Mouse (Mus musculus) kidney, adult 2 months (tissue): ENCODE measurements around the gene Acsm3. TPM values are rescaled to one million over a fixed set of nuclear protein-coding genes. Genes with fewer than 3 reads are reported as not detected.

Experiments
- DNase-seq: peaks from one replicate; pipeline ENCODE4 v3.0.0; 2021
- H3K27ac ChIP-seq: fragments of 200-500 bp; 2 replicates; pipeline ENCODE4 v1.5.1; 2012; ENCODE audit warnings: low read depth, low read length, control low read depth, inconsistent platforms; ENCODE audit not compliant: insufficient read depth
- H3K27me3 ChIP-seq: fragments of 200-500 bp; replicated peaks from 2 replicates; pipeline ENCODE4 v1.6.1; 2012; ENCODE audit warnings: mild to moderate bottlenecking, moderate library complexity, low read length, inconsistent platforms; ENCODE audit not compliant: control insufficient read depth, insufficient read depth
- H3K36me3 ChIP-seq: fragments of 200-500 bp; 2 replicates; pipeline ENCODE4 v1.6.1; 2012; ENCODE audit warnings: mild to moderate bottlenecking, moderate library complexity, low read length, inconsistent platforms; ENCODE audit not compliant: control insufficient read depth, insufficient read depth
- H3K4me1 ChIP-seq: fragments of 200-500 bp; 2 replicates; pipeline ENCODE4 v1.6.1; 2011; ENCODE audit warnings: low read length; ENCODE audit not compliant: control insufficient read depth, insufficient read depth
- H3K4me3 ChIP-seq: fragments of 200-500 bp; 2 replicates; pipeline ENCODE4 v1.5.1; 2011; ENCODE audit warnings: mild to moderate bottlenecking, low read depth, low read length, control low read depth; ENCODE audit not compliant: insufficient read depth
- CTCF ChIP-seq: fragments of 200-500 bp; conservative IDR thresholded peaks from 2 replicates; pipeline ENCODE4 v1.5.1; 2011; ENCODE audit warnings: low read depth, mild to moderate bottlenecking, control low read depth, low read length, moderate library complexity, mixed read lengths; ENCODE audit not compliant: insufficient read depth, insufficient read length
- POLR2A ChIP-seq: fragments of 200-500 bp; IDR thresholded peaks from one replicate; pipeline ENCODE4 v1.6.1; 2011; ENCODE audit warnings: low read depth, low read length, control low read depth
- WGBS: fragments of 180-500 bp; shearing (Covaris S2); methylation state at CpG from one replicate; pipeline ENCODE4 v1.1.7; 2018; 5-methylcytosine and 5-hydroxymethylcytosine counted together
- polyA plus RNA-seq: library from polyadenylated mRNA; depleted of rRNA; stranded (reverse); fragments of >200 nt; gene quantifications from 2 replicates; pipeline ENCODE4 v1.2.3, GENCODE M21; 2012

Acsm3 gene
- polyA plus RNA-seq, 1 experiment, result 13.7 TPM

DNA sequence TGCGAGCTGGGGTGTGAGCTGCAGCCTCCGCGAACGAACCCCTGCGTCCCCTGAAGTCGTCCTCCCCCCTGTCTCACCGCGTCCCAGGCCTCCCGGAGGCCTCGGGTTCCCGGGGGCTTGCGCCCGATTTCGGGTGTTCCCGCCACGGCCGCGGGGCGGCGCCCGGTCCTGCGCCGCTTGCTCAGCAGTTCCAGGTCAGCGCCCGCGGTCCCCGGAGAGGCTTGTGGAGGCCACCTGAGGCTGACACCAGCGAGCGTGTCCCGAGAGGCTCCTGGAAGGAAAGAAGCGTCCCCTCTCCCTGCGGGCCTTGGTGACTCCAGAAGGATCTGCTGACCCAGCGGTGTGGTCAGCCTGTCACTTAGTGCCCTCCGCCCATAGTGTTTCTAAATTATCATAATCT is 16.4 kb upstream of the Acsm3 start:
- TF ChIP-seq POLR2A, result no peak
- peak; percentile 37; the same call in 1 of the 2 replicates for TF ChIP-seq CTCF
- peak; percentile 46 for DNase-seq
- H3K36me3 ChIP-seq, result no peaks in the 10 kb centered on the region
- no peaks in the 10 kb centered on the region for H3K27me3 ChIP-seq
- H3K4me1 ChIP-seq, result no peaks in the 10 kb centered on the region
- WGBS, result 10% methylated on average over 34 of the region's 34 CpGs
- no peak overlapping the region for H3K4me3 ChIP-seq
- no peak overlapping the region for H3K27ac ChIP-seq

DNA sequence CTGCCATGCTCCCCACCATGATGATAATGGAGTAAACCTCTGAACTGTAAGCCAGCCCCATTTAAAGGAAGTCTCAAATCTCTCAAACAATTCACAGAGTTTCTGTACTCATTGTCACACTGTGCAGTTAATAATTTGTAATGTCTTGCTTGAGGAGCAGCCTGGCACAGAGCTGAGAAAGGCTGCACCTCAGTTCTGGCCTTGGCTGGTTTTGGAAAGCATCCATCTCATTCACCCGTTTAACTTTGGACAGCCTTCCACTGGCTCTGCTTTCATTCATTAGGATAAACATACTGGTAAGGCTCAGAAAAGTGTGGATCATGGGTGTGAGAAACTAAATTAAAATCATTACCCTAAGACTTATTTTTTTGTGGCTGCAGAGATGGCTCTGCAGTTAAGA is 14.9 kb upstream of the Acsm3 start:
- no peak overlapping the region for H3K4me3 ChIP-seq
- DNase-seq, result peak; percentile 93
- TF ChIP-seq POLR2A, result no peak
- no peak for TF ChIP-seq CTCF
- peaks cover 4% of the 10 kb centered on the region; the same call in 1 of the 2 replicates for H3K4me1 ChIP-seq
- H3K27ac ChIP-seq, result peak overlapping the region; percentile 39; the same call in 1 of the 2 replicates
- WGBS, result 33% methylated on average over 1 of the region's 1 CpGs
- H3K36me3 ChIP-seq, result no peaks in the 10 kb centered on the region
- H3K27me3 ChIP-seq, result no peaks in the 10 kb centered on the region

DNA sequence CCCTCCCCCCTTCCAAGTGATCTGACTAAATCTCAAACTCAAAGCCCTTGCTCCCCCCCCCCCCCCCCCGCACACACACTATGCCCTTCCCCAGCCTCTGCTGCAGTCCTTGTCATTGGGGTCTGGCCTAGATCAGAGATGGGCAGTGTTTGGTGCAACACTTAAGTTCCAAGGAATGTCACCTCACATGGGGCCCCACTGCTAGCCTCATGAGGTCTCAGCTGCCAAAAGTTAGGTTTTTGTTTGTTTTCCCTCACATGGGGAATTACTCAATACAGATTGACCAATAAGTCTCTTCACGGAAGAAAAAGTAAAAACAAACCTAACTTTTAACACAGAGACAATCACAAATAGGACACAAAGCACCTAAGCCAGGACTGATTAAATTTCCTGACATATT is 12.0 kb upstream of the Acsm3 start:
- no peak for TF ChIP-seq CTCF
- no peak for TF ChIP-seq POLR2A
- 74% methylated on average over 2 of the region's 2 CpGs for WGBS
- Histone ChIP-seq H3K27ac (no peak overlapping the region), H3K27me3 (no peaks in the 10 kb centered on the region), H3K4me1 (peaks cover 4% of the 10 kb centered on the region; the same call in 1 of the 2 replicates), H3K36me3 (no peaks in the 10 kb centered on the region), H3K4me3 (no peak overlapping the region)
- DNase-seq, result no peak

DNA sequence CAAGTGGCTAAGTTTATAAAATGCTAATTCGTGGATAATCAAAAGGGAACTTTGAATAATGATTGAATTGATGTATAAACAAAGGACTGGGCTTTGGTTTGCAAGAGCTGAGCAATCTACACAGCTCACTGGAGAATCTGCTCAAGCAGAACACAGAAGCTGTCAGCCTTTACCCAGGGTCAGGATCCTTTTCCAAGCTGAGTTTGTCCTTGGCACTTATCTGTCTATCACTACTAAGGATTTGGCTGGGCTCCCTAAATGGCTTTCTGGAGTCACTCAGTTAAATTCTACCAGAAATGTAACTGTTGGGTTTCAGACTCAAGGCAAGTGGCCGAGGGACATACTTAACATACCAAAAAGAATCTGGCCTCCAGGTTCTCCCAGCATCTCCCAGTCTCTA is 10.8 kb upstream of the Acsm3 start:
- Histone ChIP-seq H3K27me3 (no peaks in the 10 kb centered on the region), H3K36me3 (no peaks in the 10 kb centered on the region), H3K4me3 (no peak overlapping the region), H3K4me1 (peaks cover 4% of the 10 kb centered on the region; the same call in 1 of the 2 replicates), H3K27ac (peak overlapping the region; percentile 78)
- DNase-seq, result peak; percentile 91
- TF ChIP-seq CTCF, result no peak
- WGBS, result 23% methylated on average over 2 of the region's 2 CpGs

DNA sequence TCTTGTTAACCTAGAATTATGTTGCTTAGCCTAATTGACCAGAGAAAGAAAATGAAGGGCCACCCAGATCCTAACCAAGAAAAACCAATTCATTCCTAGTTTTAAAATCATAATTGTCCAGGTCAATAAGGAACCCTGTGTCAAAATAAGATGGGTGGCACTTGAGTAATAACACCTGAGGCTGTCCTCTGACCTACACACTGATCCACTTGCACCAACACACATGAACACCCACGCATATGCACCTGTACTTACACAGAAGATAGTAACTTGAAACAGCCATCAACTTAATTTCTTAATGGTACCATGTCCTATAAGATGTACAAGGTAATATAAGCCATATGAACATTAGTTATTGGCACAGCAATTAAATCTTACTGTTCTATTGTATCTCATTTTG is 7.0 kb upstream of the Acsm3 start:
- no peak for TF ChIP-seq CTCF
- TF ChIP-seq POLR2A, result no peak
- no peak overlapping the region for H3K27ac ChIP-seq
- H3K4me1 ChIP-seq, result peaks cover 4% of the 10 kb centered on the region; the same call in 1 of the 2 replicates
- H3K36me3 ChIP-seq, result no peaks in the 10 kb centered on the region
- no peak for DNase-seq
- no peaks in the 10 kb centered on the region for H3K27me3 ChIP-seq
- H3K4me3 ChIP-seq, result no peak overlapping the region
- WGBS, result 87% methylated on average over 1 of the region's 1 CpGs

DNA sequence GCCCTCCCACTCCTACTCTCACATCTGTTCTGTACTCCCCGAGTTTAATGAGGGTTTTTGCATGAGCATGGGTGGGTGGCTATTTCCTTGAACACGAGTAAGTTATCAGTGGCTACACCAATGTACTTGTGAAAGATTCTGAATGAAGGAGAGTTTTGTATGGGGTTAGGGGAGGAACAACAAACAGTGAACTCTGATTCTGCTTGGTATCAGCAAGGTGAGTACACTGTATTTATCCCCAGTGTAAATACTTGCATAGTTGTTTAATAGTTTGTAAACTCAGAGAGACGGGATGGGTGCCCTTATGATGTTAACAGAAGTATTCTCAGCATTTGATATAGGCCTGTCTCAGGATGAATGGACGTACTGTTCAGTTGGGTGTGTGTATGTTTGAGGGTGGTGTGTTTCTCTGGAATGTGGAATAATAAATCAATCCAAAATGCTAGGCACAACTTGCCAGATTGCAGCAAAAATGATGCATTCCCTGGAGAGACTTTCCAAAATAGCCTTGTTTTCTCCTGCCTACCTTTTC is 1.5 kb downstream of the Acsm3 start:
- no peak for TF ChIP-seq POLR2A
- TF ChIP-seq CTCF, result no peak
- H3K27ac ChIP-seq, result no peak overlapping the region
- no peaks in the 10 kb centered on the region for H3K27me3 ChIP-seq
- 46% methylated on average over 4 of the region's 4 CpGs for WGBS
- no peaks in the 10 kb centered on the region; the same call in 1 of the 2 replicates for H3K36me3 ChIP-seq
- H3K4me3 ChIP-seq, result peak overlapping the region; percentile 26
- H3K4me1 ChIP-seq, result no peaks in the 10 kb centered on the region; the same call in 1 of the 2 replicates
- DNase-seq, result no peak

DNA sequence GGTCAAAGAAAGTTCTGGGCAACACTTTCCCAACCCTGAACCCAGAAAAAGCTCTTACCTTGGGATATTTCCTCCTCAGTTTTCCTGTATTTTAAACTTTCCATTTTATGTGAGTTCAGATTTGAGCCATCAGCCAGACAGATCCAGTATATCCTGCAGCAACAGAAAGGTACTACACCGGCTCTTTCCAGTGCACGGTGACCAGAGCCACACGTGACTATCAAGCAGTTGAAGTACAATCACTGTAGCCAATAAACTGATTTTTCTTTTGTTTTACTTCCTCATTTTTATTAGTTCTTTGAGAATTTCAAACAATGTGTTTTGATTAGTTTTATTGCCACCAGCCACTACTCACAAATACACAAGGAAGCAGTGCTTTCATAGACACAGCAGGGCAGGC is 3.7 kb downstream of the Acsm3 start:
- Histone ChIP-seq H3K27ac (no peak overlapping the region), H3K36me3 (no peaks in the 10 kb centered on the region; the same call in 1 of the 2 replicates), H3K4me1 (no peaks in the 10 kb centered on the region; the same call in 1 of the 2 replicates), H3K4me3 (no peak overlapping the region), H3K27me3 (no peaks in the 10 kb centered on the region)
- no peak for DNase-seq
- TF ChIP-seq CTCF (no peak), POLR2A (no peak)
- WGBS, result 70% methylated on average over 3 of the region's 3 CpGs
